Mouse (Mus musculus): Measurements from ENCODE around the gene Fgd5. TPM values are rescaled to one million over a fixed set of nuclear protein-coding genes. Genes with fewer than 3 reads are reported as not detected.

Fgd5 gene
- polyA plus RNA-seq, 1 experiment, result 4.1 TPM

DNA sequence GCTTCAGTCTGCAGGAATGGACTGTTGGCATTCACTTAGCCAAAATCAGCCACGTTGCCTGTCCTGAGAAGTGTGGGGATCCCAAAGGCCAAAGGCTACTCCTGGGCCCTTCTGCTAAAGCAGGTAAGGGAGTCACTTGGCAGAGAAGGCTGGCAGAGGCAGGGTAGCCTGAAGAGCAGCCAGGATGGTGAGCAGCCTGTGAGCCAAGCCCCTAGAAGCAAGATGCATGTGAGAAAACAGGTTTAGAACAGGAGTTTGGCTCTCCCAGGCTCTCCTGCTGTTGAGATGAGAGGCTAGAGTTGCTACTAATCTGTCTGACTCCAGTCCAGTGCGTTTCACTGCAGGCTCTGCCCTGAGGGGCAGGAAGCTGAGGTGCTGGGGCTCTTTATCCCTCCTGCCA is 25.0 kb downstream of the Fgd5 start:
- H3K36me3 ChIP-seq (ENCODE audit: control insufficient read depth, insufficient read depth, low read length, poor library complexity, severe bottlenecking), result no peaks in the 10 kb centered on the region
- H3K27me3 ChIP-seq (ENCODE audit: control insufficient read depth, insufficient read depth, low read length, poor library complexity, severe bottlenecking), result no peaks in the 10 kb centered on the region
- H3K9ac ChIP-seq (ENCODE audit: low read depth, poor library complexity, severe bottlenecking), result no peak overlapping the region
- peaks cover 15% of the 10 kb centered on the region for H3K4me1 ChIP-seq (ENCODE audit: control insufficient read depth, insufficient read depth, low read length)
- TF ChIP-seq CTCF (IDR thresholded peaks at IDR 0.05; ENCODE audit: low read depth, low read length) (no peak), EP300 (IDR thresholded peaks at IDR 0.05; ENCODE audit: insufficient read depth, low read depth, low read length) (no peak), POLR2A (IDR thresholded peaks at IDR 0.05; ENCODE audit: insufficient read depth, low read length) (no peak)
- no peak overlapping the region for H3K4me3 ChIP-seq (ENCODE audit: low read depth, low read length)
- H3K27ac ChIP-seq (ENCODE audit: insufficient read depth, low read length), result no peak overlapping the region
- H3K9me3 ChIP-seq (replicated peaks; ENCODE audit: control insufficient read depth, insufficient read depth, low read length, poor library complexity, severe bottlenecking), result no peaks in the 10 kb centered on the region

DNA sequence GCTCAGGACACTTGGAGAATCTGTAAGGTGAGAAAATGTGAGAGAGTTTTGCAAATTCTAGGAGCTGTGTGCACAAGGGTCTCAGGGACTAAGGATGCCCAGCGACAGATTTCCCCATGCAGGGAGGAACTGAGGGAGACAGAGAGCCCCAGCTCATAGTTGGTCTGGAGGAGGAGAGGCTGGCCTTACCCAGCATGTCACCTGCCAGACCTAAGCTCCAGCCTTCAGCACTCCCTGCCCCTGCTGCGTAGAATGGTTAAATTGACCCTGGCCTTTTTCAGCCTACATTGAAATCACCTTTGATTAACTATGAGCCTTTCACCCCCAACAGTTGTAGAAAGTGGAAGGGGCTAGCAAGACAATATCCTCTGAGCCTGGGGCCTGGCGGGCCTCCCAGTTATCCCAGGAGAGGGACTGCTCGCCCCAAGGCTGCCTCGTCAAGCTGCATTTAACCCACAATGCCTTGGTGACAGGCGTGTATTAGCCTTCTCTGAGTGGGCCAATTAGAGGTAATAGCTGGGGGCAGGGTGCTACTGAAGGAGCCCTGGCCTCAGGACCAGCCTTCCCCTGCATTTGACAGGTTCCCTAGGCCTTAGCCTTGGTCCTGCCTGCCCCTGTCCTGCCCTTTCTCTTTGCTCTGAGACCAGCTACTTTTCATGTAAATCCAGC is 25.6 kb downstream of the Fgd5 start:
- Histone ChIP-seq H3K27me3 (ENCODE audit: control insufficient read depth, insufficient read depth, low read length, poor library complexity, severe bottlenecking) (no peaks in the 10 kb centered on the region), H3K4me1 (ENCODE audit: control insufficient read depth, insufficient read depth, low read length) (peaks cover 15% of the 10 kb centered on the region), H3K27ac (ENCODE audit: insufficient read depth, low read length) (peak overlapping the region; percentile 29; the same call in 1 of the 2 replicates), H3K36me3 (ENCODE audit: control insufficient read depth, insufficient read depth, low read length, poor library complexity, severe bottlenecking) (no peaks in the 10 kb centered on the region), H3K9me3 (replicated peaks; ENCODE audit: control insufficient read depth, insufficient read depth, low read length, poor library complexity, severe bottlenecking) (no peaks in the 10 kb centered on the region), H3K9ac (ENCODE audit: low read depth, poor library complexity, severe bottlenecking) (no peak overlapping the region), H3K4me3 (ENCODE audit: low read depth, low read length) (no peak overlapping the region)
- TF ChIP-seq CTCF (IDR thresholded peaks at IDR 0.05; ENCODE audit: low read depth, low read length) (no peak), POLR2A (IDR thresholded peaks at IDR 0.05; ENCODE audit: insufficient read depth, low read length) (no peak), EP300 (IDR thresholded peaks at IDR 0.05; ENCODE audit: insufficient read depth, low read depth, low read length) (no peak)

DNA sequence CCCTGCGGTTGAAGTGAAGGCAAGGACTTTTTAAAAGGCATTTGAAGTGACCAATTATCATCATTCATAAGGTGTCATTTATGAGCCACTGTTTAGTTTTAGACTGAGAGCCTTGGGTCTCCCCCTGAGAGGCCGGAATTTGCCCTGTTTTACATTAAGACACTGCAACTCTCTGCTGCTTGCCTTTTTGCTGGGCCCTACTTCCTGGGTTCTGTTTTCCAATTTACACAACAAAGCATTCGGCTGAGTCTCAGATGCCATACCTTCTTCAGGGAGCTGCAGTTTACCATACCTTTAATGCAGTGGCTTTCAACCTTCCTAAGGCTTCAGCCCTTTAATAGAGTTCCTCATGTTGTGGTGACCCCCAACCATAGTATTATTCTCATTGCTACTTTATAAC is 26.1 kb downstream of the Fgd5 start:
- TF ChIP-seq CTCF (IDR thresholded peaks at IDR 0.05; ENCODE audit: low read depth, low read length), result no peak
- TF ChIP-seq EP300 (IDR thresholded peaks at IDR 0.05; ENCODE audit: insufficient read depth, low read depth, low read length), result no peak
- no peak for TF ChIP-seq POLR2A (IDR thresholded peaks at IDR 0.05; ENCODE audit: insufficient read depth, low read length)
- Histone ChIP-seq H3K27me3 (ENCODE audit: control insufficient read depth, insufficient read depth, low read length, poor library complexity, severe bottlenecking) (no peaks in the 10 kb centered on the region), H3K9ac (ENCODE audit: low read depth, poor library complexity, severe bottlenecking) (no peak overlapping the region), H3K4me3 (ENCODE audit: low read depth, low read length) (no peak overlapping the region), H3K4me1 (ENCODE audit: control insufficient read depth, insufficient read depth, low read length) (peaks cover 15% of the 10 kb centered on the region), H3K36me3 (ENCODE audit: control insufficient read depth, insufficient read depth, low read length, poor library complexity, severe bottlenecking) (no peaks in the 10 kb centered on the region), H3K27ac (ENCODE audit: insufficient read depth, low read length) (peak overlapping the region; percentile 29; the same call in 1 of the 2 replicates), H3K9me3 (replicated peaks; ENCODE audit: control insufficient read depth, insufficient read depth, low read length, poor library complexity, severe bottlenecking) (no peaks in the 10 kb centered on the region)

DNA sequence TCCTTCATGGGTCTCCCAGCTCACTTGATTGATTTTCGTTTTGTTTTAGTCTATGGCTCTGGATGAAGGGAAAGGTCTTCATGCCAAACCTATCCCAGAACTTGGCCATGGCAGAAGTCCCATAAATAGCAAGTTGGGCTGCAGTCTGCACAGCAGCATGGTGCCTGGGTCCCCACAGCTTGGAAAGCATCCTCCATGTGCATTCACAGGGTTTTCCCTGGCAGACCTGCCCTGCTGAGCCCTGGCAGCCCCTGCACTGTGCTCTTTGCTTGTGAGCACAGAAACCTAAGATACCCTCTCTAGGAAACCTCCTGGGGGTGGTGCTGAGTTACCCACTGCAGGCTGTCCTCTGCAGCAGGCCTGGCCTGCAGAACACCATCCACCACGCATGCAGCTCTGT is 32.2 kb downstream of the Fgd5 start:
- no peaks in the 10 kb centered on the region for H3K36me3 ChIP-seq (ENCODE audit: control insufficient read depth, insufficient read depth, low read length, poor library complexity, severe bottlenecking)
- H3K27me3 ChIP-seq (ENCODE audit: control insufficient read depth, insufficient read depth, low read length, poor library complexity, severe bottlenecking), result no peaks in the 10 kb centered on the region
- TF ChIP-seq CTCF (IDR thresholded peaks at IDR 0.05; ENCODE audit: low read depth, low read length) (no peak), EP300 (IDR thresholded peaks at IDR 0.05; ENCODE audit: insufficient read depth, low read depth, low read length) (no peak), POLR2A (IDR thresholded peaks at IDR 0.05; ENCODE audit: insufficient read depth, low read length) (no peak)

DNA sequence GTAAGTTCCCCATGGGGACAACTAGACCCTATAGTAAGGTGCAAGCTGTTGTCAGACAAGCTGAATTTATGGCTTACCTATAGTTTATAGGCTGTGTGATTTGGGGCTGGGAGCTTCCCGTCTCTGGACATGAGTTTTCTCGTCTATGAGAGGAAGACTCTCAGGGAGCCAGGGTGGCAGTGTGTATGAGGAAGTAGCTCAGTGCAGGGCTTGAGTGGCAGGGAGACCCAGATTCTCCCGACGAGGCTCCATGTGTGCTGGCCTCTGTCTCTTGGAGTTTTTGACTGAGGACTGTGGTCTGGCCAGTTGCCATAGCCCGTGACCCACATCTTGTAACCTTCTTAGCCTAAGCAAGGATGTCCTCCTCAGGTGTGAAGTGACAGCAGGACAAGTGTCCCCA is 33.7 kb downstream of the Fgd5 start:
- H3K4me3 ChIP-seq (ENCODE audit: low read depth, low read length), result no peak overlapping the region
- peaks cover 7% of the 10 kb centered on the region for H3K4me1 ChIP-seq (ENCODE audit: control insufficient read depth, insufficient read depth, low read length)
- no peak overlapping the region for H3K27ac ChIP-seq (ENCODE audit: insufficient read depth, low read length)
- no peaks in the 10 kb centered on the region for H3K9me3 ChIP-seq (replicated peaks; ENCODE audit: control insufficient read depth, insufficient read depth, low read length, poor library complexity, severe bottlenecking)
- TF ChIP-seq POLR2A (IDR thresholded peaks at IDR 0.05; ENCODE audit: insufficient read depth, low read length) (no peak), CTCF (IDR thresholded peaks at IDR 0.05; ENCODE audit: low read depth, low read length) (no peak), EP300 (IDR thresholded peaks at IDR 0.05; ENCODE audit: insufficient read depth, low read depth, low read length) (no peak)
- H3K9ac ChIP-seq (ENCODE audit: low read depth, poor library complexity, severe bottlenecking), result no peak overlapping the region
- H3K36me3 ChIP-seq (ENCODE audit: control insufficient read depth, insufficient read depth, low read length, poor library complexity, severe bottlenecking), result no peaks in the 10 kb centered on the region
- H3K27me3 ChIP-seq (ENCODE audit: control insufficient read depth, insufficient read depth, low read length, poor library complexity, severe bottlenecking), result no peaks in the 10 kb centered on the region

More for the DNA sequence above, 32.2 kb downstream of the Fgd5 start:
- no peak overlapping the region for H3K4me3 ChIP-seq (ENCODE audit: low read depth, low read length)
- no peak overlapping the region for H3K9ac ChIP-seq (ENCODE audit: low read depth, poor library complexity, severe bottlenecking)
- no peak overlapping the region for H3K27ac ChIP-seq (ENCODE audit: insufficient read depth, low read length)
- H3K4me1 ChIP-seq (ENCODE audit: control insufficient read depth, insufficient read depth, low read length), result peaks cover 9% of the 10 kb centered on the region
- no peaks in the 10 kb centered on the region for H3K9me3 ChIP-seq (replicated peaks; ENCODE audit: control insufficient read depth, insufficient read depth, low read length, poor library complexity, severe bottlenecking)

DNA sequence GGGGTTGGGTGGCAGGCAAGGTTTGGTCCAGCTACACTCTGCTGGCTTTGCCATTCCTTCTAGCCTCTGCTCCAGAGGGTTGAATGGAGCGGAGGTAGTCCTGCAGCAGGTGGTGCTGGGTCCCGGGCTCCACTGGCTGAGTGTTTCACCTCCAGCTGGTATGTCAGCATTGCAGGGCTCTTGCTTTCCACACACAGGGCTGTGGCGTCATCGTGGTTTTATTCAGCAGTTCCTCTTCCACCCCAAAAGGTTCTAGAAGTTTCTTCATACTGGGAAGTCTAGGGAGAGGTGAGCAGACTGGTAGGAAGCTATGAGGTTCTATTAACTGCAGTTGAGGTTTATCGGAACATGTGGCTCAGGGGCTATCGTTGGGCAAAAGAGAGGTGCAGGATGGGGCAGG is 34.4 kb downstream of the Fgd5 start:
- Histone ChIP-seq H3K4me3 (ENCODE audit: low read depth, low read length) (no peak overlapping the region), H3K9me3 (replicated peaks; ENCODE audit: control insufficient read depth, insufficient read depth, low read length, poor library complexity, severe bottlenecking) (no peaks in the 10 kb centered on the region), H3K27ac (ENCODE audit: insufficient read depth, low read length) (no peak overlapping the region), H3K27me3 (ENCODE audit: control insufficient read depth, insufficient read depth, low read length, poor library complexity, severe bottlenecking) (no peaks in the 10 kb centered on the region), H3K36me3 (ENCODE audit: control insufficient read depth, insufficient read depth, low read length, poor library complexity, severe bottlenecking) (no peaks in the 10 kb centered on the region), H3K9ac (ENCODE audit: low read depth, poor library complexity, severe bottlenecking) (no peak overlapping the region), H3K4me1 (ENCODE audit: control insufficient read depth, insufficient read depth, low read length) (peaks cover 7% of the 10 kb centered on the region)
- TF ChIP-seq CTCF (IDR thresholded peaks at IDR 0.05; ENCODE audit: low read depth, low read length) (no peak), POLR2A (IDR thresholded peaks at IDR 0.05; ENCODE audit: insufficient read depth, low read length) (no peak), EP300 (IDR thresholded peaks at IDR 0.05; ENCODE audit: insufficient read depth, low read depth, low read length) (no peak)
